Mouse (Mus musculus): ENCODE results near the gene Ier3.

DNA sequence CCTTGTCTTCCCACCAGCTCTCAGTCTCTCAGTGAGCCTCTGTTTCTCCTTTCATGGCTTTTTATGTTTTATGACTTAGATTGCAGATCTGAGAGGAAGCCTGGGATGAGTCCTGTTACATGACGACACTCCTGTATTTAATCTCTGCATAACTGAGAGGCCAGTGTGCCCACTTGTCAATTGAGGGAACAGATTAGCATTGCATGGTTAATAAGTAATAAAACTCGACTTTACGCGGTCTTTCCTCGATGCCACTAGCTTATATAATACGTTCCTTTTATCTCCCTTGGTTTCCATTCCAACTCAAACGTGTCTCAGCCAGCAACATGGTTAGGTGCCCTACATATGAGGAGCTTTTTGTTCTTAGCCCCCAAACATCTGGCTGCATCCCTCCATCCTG, 5.6 kb upstream of the Ier3 start:
- TF ChIP-seq ZC3H11A (IDR thresholded peaks at IDR 0.05; ENCODE audit: borderline replicate concordance, low read depth, low read length) (no peak), MAFK (IDR thresholded peaks at IDR 0.05; ENCODE audit: insufficient read depth, low read depth, low read length) (no peak), CHD2 (IDR thresholded peaks at IDR 0.05; ENCODE audit: low read depth, low read length) (no peak)
